Mouse (Mus musculus): ENCODE measurements at regions not wholly inside any gene's neighbourhood (a gene's known extent, or its start where the extent isn't known, plus 50 kb on each side); places are given as distances from the start of the nearest gene placed in this dataset.
"Not testable (repeated sequence)": the region's sequence is repeated elsewhere in the genome, so short reads cannot be mapped to it uniquely, and the experiment has no call there.

DNA sequence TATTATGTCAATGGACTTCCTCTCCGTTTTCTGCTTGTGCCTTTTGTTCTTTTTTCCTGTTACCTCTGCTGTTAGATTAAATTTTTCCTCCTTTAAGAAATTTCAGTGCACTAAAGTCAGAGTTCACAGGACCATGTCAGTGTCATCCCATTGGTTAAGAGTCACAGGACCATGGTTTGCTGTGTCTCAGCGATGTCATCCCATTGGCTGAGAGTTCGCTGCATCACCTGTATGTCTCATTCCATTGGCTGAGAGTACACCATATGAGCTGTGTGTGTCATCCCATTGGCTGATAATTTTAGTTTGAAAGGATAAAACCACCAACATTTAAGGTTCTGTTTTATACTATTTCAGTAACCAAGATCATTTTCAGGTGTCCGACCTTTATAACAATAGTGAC, 50.7 kb upstream of the Jade1 start:
- no peak overlapping the region for H3K4me3 ChIP-seq (ENCODE audit: insufficient read depth, low read depth, low read length)
- H3K27ac ChIP-seq (replicated peaks; ENCODE audit: low read depth, low read length) = no peak overlapping the region
- H3K4me1 ChIP-seq (ENCODE audit: control insufficient read depth, insufficient read depth, insufficient read length, low read length) = peaks cover 6% of the 10 kb centered on the region

DNA sequence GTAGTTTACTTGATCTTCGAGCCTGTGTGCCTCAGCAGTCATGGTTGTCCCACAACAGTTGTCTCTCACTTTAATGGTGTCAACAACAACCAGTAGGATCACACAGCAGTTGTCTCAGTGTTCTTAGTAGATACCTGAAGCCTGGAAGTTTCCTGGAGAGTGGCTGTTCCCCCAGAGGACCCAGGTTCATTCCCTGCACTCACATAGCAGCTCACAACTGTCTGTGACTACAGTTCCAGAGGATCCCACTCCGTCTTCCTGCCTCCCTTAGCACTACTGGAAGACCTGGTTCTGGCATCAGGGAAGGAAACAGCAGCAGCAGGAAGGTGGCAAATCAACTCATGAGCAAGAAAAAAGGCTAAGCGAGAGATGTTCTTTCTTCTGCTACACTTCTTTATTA, 53.4 kb upstream of the Jade1 start:
- H3K27ac ChIP-seq (replicated peaks; ENCODE audit: low read depth, low read length) = no peak overlapping the region
- no peak overlapping the region for H3K4me3 ChIP-seq (ENCODE audit: insufficient read depth, low read depth, low read length)
- peaks cover 12% of the 10 kb centered on the region; the same call in 1 of the 2 replicates for H3K4me1 ChIP-seq (ENCODE audit: control insufficient read depth, insufficient read depth, insufficient read length, low read length)

DNA sequence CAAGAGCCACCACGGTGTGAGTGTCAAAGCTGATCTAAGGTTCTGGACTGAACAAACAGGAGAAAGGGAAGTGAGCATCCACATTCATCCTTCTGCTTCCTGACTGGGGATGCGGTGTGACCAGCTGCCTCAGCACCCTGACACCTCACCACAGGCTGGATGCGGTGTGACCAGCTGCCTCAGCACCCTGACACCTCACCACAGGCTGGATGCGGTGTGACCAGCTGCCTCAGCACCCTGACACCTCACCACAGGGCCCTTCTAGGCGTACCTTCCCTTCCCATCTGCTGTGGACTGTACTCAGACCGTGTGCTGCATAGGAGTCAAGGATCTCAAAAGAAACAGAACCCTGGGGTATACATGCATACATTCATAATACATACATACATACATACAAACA, 53.9 kb upstream of the Jade1 start:
- peaks cover 12% of the 10 kb centered on the region; the same call in 1 of the 2 replicates for H3K4me1 ChIP-seq (ENCODE audit: control insufficient read depth, insufficient read depth, insufficient read length, low read length)
- H3K4me3 ChIP-seq (ENCODE audit: insufficient read depth, low read depth, low read length); H3K27ac ChIP-seq (replicated peaks; ENCODE audit: low read depth, low read length): not testable (repeated sequence)

DNA sequence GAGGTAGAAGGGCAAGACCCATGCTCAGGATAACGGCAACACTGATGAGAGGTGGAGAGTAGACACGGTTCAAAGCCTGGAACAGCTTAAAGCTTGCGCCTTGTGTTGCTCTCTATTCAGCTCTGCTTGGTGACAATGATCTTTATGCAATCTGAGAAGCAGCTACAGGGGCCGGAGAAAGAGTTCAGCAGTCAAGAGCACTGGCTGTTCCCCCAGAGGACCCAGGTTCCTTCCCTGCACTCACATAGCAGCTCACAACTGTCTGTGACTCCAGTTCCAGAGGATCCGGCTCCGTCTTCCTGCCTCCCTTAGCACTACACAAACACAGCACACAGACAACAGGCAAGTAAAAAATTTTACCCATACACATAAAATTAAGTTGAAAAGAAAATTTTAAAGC, 54.4 kb upstream of the Jade1 start:
- Histone ChIP-seq H3K27ac (replicated peaks; ENCODE audit: low read depth, low read length) (peak overlapping the region; percentile 45), H3K4me1 (ENCODE audit: control insufficient read depth, insufficient read depth, insufficient read length, low read length) (peaks cover 12% of the 10 kb centered on the region; the same call in 1 of the 2 replicates), H3K4me3 (ENCODE audit: insufficient read depth, low read depth, low read length) (no peak overlapping the region)

DNA sequence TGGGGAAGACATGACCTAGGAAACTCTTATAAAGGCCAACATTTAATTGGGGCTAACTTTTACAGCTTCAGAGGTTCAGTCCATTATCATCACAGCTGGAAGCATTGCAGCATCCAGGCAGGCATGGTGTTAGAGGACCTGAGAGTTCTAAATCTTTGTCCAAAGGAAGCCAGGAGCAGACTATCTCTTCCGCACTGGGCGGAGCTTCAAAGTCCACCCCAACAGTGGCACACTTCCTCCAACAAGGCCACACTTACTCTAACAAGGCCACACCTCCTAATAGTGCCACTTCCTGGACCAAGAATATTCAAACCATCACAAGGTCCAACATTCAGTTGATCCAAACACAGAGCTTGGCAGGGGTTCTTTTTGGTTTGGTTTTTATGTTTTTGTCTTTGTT, 55.9 kb upstream of the Jade1 start:
- no peak overlapping the region for H3K4me3 ChIP-seq (ENCODE audit: insufficient read depth, low read depth, low read length)
- H3K4me1 ChIP-seq (ENCODE audit: control insufficient read depth, insufficient read depth, insufficient read length, low read length) = peaks cover 14% of the 10 kb centered on the region
- peak overlapping the region; percentile 71; the same call in 1 of the 2 replicates for H3K27ac ChIP-seq (replicated peaks; ENCODE audit: low read depth, low read length)

DNA sequence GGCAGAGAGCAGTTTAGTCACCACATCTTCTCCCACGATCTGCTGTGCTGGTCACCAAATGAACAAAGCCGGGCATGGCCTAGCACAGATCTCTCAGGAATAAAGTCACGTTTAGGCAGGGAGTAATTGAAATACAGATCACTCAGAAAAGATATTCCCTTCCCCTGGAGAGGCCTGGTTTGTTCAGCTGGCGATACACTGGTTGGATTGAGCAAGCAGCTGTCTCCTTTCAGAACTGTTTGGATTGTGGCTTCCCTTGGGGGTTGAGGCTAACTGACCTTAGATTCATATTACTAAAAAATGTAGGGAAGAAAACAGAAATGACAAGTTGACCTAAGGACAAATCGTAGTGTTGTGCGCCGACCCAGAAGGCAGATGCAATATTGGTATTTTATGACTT, 56.7 kb upstream of the Jade1 start:
- H3K4me3 ChIP-seq (ENCODE audit: insufficient read depth, low read depth, low read length) = no peak overlapping the region
- H3K4me1 ChIP-seq (ENCODE audit: control insufficient read depth, insufficient read depth, insufficient read length, low read length) = peaks cover 14% of the 10 kb centered on the region
- H3K27ac ChIP-seq (replicated peaks; ENCODE audit: low read depth, low read length) = peak overlapping the region; percentile 76

DNA sequence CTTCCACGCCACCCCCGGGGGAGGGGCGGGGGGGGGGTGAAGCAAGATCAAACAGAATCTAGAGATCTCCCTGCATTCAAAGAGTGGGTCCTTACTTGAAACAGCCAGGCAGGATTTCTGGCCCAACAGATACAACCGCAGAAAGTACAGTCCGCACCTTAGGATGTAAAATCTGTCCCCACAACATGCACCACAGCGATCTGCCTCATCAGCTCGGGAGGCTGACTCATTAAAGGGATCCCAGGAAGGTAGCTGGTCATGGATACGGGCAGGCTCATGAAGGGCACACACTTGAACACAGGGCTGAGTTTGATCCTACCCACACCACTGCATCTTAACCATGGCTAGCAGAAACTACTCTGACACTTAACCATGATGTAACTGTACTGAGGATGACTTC, 57.8 kb upstream of the Jade1 start:
- H3K4me3 ChIP-seq (ENCODE audit: insufficient read depth, low read depth, low read length) = no peak overlapping the region
- H3K4me1 ChIP-seq (ENCODE audit: control insufficient read depth, insufficient read depth, insufficient read length, low read length) = peaks cover 14% of the 10 kb centered on the region
- H3K27ac ChIP-seq (replicated peaks; ENCODE audit: low read depth, low read length) = no peak overlapping the region

DNA sequence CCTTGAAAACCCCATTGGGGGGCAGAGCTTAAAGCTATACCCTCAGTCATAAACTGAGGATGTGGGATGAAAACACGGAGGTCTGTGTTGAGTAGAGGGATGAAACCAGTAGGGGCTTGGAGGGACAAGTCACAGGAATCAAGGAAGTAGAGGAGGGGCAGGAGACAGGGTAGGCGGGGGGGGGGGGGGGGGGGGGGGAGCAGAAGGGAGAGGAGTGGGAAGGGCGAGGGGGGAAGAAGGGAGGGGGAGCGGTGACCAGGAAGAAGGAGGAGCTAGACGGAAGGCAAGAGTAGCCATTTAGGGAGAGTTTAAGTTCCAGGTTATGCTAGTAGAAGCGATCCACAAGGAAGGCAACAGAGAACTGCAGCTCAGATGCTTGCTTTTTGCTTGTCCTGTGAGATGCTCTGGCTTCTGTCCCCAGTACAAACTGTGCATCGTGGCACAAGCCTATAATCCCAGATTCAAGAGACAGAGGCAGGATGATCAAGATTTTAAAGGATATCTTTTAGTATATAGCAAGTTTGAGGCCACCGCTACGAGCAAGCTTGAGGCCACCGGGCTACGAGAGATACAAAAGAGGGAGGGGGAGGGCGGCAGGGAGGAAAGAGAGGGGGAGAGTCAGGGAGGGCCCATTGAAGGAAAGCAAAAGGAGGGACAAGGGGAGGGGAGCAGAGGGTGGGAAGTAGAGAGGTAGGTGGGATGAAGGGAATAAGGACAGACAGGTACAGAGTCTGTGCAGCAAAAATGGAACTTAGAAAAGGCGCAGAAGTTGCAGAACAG, 58.4 kb upstream of the Jade1 start:
- no peak overlapping the region for H3K4me3 ChIP-seq (ENCODE audit: insufficient read depth, low read depth, low read length)
- peaks cover 14% of the 10 kb centered on the region for H3K4me1 ChIP-seq (ENCODE audit: control insufficient read depth, insufficient read depth, insufficient read length, low read length)
- no peak overlapping the region for H3K27ac ChIP-seq (replicated peaks; ENCODE audit: low read depth, low read length)

DNA sequence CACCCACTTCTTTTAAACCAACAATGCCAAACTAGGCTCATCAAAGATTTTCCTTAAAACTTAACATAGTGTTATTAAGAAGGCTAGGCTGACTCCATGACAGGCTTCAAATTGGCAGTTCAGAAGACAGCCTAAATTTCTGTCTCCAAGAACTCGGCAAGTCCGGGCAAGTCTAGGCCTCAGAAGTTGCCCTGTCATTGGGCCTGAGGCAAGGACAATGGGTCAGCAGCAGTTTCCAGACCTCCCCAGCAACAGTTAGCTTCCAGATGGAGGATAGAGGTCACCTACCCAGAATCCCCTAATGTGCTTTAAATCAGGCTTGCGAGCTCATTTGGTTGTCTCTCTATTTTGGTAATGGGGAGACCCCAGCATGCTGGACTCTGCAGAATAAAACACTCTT, 59.6 kb upstream of the Jade1 start:
- H3K4me3 ChIP-seq (ENCODE audit: insufficient read depth, low read depth, low read length) = no peak overlapping the region
- peaks cover 17% of the 10 kb centered on the region for H3K4me1 ChIP-seq (ENCODE audit: control insufficient read depth, insufficient read depth, insufficient read length, low read length)
- no peak overlapping the region for H3K27ac ChIP-seq (replicated peaks; ENCODE audit: low read depth, low read length)

DNA sequence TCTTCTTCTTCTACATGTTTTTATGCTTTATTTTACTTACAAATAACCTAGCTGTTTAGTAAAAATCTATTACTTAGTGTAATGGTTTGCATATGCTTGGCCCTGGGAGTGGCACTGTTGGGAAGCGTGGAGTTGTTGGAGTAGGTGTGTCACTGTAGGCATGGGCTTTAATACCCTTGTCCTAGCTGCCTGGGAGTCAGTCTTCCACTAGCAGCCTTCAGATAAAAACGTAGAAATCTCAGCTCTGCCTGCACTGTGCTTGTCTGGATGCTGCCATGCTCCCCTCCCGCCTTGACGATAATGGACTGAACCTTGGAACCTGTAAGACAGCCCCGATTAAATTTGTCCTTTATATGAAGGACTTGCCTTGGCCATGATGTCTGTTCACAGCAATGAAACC, 60.4 kb upstream of the Jade1 start:
- Histone ChIP-seq H3K27ac (replicated peaks; ENCODE audit: low read depth, low read length) (no peak overlapping the region), H3K4me1 (ENCODE audit: control insufficient read depth, insufficient read depth, insufficient read length, low read length) (peaks cover 16% of the 10 kb centered on the region), H3K4me3 (ENCODE audit: insufficient read depth, low read depth, low read length) (no peak overlapping the region)

DNA sequence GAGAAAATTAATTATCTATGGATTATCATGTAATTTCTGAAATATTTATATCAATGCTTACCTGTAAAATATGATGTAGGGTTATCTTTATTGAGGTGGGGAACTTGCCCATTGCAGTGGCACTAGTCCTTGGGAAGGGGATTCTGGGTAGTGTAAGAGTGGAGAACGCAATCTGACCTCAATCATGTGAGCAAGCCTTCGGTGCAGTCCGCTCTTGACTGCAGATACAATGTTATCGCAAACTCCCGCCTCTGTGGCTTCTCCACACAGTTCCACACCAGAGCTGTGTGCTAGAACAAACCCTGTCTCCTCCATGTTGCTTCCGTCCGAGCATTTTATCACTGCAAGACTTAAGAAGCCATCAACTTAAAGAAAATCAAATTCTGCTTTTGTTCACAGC, 62.1 kb upstream of the Jade1 start:
- Histone ChIP-seq H3K4me1 (ENCODE audit: control insufficient read depth, insufficient read depth, insufficient read length, low read length) (peaks cover 14% of the 10 kb centered on the region), H3K27ac (replicated peaks; ENCODE audit: low read depth, low read length) (no peak overlapping the region), H3K4me3 (ENCODE audit: insufficient read depth, low read depth, low read length) (no peak overlapping the region)

DNA sequence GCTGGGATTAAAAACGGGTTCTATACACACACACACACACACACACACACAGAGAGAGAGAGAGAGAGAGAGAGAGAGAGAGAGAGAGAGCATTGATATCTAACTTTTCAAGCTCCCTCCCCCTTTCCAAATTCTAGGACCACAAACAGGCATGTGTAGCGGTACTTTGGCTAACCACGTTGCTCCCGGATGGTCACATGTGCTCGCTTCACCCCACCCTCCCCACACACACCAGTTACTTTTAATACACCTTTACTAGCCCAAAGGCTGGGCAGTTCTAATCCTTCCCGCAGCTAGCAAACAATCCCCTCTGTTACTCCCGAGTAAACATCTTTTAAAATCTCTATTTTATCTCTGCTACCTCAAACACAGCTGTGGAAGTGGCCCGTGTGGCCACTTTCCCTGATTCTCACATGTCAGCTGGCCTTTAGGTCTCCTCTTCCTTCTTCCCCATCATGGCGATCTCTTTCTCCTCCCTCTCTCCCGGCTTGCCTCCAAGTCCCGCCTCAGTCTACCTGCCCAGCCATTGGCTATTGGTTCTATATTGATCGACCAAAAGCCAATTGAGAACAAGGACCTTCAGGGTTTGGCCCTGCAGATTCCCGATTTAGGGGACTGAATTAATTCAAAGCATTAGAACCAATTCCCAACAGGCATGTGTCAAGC, 62.7 kb upstream of the Jade1 start:
- H3K4me1 ChIP-seq (ENCODE audit: control insufficient read depth, insufficient read depth, insufficient read length, low read length) = peaks cover 9% of the 10 kb centered on the region
- H3K4me3 ChIP-seq (ENCODE audit: insufficient read depth, low read depth, low read length) = no peak overlapping the region
- H3K27ac ChIP-seq (replicated peaks; ENCODE audit: low read depth, low read length) = no peak overlapping the region

DNA sequence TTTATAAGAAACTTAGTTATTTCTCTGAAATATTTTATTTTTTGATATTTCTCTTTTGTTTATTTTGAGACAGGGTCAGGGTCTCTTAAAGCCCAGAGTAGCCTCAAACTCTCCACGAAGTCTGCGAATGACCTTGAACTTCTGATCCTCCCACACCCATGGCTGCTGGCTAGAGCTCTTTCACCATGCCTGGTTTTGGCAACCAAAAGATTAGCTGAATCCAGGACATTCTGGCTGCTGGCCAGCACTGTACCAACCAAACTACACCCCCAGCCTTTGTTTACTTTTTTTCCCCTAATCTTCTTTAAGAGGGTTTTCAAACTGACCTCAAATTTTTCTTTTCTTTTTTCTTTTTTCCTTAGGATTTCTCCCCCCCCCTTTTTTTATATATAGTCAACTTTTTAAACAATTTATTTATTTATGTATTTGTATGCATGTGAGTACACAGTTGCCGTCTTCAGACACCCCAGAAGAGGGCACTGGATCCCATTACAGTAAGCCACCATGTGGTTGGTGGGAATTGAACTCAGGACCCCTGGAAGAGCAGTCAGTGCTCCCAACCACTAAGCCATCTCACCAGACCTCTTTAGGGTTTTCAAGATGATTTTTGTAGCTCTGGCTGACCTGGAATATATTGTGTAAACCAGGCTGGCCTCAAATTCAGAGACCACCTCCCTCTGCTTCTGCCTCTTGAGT, 63.4 kb upstream of the Jade1 start:
- H3K27ac ChIP-seq (replicated peaks; ENCODE audit: low read depth, low read length) = no peak overlapping the region
- no peak overlapping the region for H3K4me3 ChIP-seq (ENCODE audit: insufficient read depth, low read depth, low read length)
- H3K4me1 ChIP-seq (ENCODE audit: control insufficient read depth, insufficient read depth, insufficient read length, low read length) = peaks cover 7% of the 10 kb centered on the region

DNA sequence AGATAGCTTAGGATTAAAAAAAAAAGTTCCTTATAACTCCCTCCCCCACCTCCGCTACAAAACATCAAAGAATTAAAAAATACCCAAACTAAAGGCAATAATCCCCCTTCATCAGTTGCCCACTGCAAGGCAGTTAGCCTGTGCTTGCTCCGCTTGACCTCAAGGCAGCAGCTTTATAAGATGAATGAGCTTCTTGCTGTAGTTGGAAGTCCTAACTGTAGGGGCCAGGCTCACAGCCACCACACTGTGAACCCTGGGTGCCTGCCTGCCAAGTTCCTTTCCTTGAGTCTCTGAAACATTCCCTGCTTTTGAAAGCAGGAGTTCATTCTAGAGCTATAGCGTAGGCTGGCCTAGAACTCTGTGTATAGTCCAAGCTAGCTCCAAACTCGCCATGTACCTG, 64.3 kb upstream of the Jade1 start:
- H3K4me3 ChIP-seq (ENCODE audit: insufficient read depth, low read depth, low read length) = no peak overlapping the region
- peaks cover 7% of the 10 kb centered on the region for H3K4me1 ChIP-seq (ENCODE audit: control insufficient read depth, insufficient read depth, insufficient read length, low read length)
- no peak overlapping the region for H3K27ac ChIP-seq (replicated peaks; ENCODE audit: low read depth, low read length)

DNA sequence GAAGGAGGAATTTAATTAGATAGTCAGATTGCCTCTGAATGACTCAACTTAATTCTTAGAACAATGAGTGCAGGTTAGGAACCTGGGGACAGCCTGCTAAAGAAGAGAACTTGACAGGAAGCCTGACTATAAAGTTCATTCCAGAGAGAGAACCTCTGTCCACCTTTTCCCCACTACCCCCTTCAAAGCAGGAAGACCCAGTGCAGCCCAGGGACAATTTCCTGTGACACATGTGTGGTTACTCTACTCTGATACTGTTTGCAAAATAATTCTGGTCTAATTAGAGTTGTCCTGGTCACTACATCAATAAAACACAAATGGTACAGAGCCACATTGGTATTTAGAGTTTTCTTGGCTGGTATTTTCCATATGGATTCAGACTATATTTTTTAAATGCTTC, 65.5 kb upstream of the Jade1 start:
- Histone ChIP-seq H3K4me1 (ENCODE audit: control insufficient read depth, insufficient read depth, insufficient read length, low read length) (peaks cover 4% of the 10 kb centered on the region; the same call in 1 of the 2 replicates), H3K27ac (replicated peaks; ENCODE audit: low read depth, low read length) (no peak overlapping the region), H3K4me3 (ENCODE audit: insufficient read depth, low read depth, low read length) (no peak overlapping the region)

Data from brown adipose tissue, adult 24 weeks (tissue).